Mouse (Mus musculus) limb, embryonic 11.5 days (tissue): ENCODE measurements around the gene 9530003J23Rik. TPM values are rescaled to one million over a fixed set of nuclear protein-coding genes. Genes with fewer than 3 reads are reported as not detected.

Experiments used
- ATAC-seq: fragments of 200-750 bp; cut with Nextera tagmentation; 2 replicates; pipeline ENCODE4 v1.8.0; 2017; ENCODE audit warnings: low read depth; ENCODE audit not compliant: insufficient number of reproducible peaks, low FRiP score, low TSS enrichment
- DNase-seq: peaks from one replicate; pipeline ENCODE4 v3.0.0-alpha.2; 2015; ENCODE audit warnings: low spot score
- H3K27ac ChIP-seq: fragments of 300-500 bp; sonication (generic); replicated peaks from 2 replicates; pipeline ENCODE4 v1.5.1; 2014; ENCODE audit warnings: low read depth, mild to moderate bottlenecking, low read length
- H3K27me3 ChIP-seq: fragments of 300-500 bp; sonication (generic); 2 replicates; pipeline ENCODE4 v1.6.1; 2014; ENCODE audit warnings: mild to moderate bottlenecking, low read length, mixed read lengths; ENCODE audit not compliant: control insufficient read depth, insufficient read depth
- H3K36me3 ChIP-seq: fragments of 300-500 bp; sonication (generic); 2 replicates; pipeline ENCODE4 v1.6.1; 2014; ENCODE audit warnings: mild to moderate bottlenecking, low read length, moderate library complexity, mixed read lengths; ENCODE audit not compliant: control insufficient read depth, insufficient read depth
- H3K4me1 ChIP-seq: fragments of 300-500 bp; sonication (generic); 2 replicates; pipeline ENCODE4 v1.6.1; 2014; ENCODE audit warnings: low read length, mixed read lengths; ENCODE audit not compliant: control insufficient read depth, insufficient read depth
- H3K4me2 ChIP-seq: fragments of 300-500 bp; sonication (generic); 2 replicates; pipeline ENCODE4 v1.6.1; 2014; ENCODE audit warnings: low read depth, mild to moderate bottlenecking, moderate library complexity; ENCODE audit not compliant: severe bottlenecking
- H3K4me3 ChIP-seq: fragments of 300-500 bp; sonication (generic); 2 replicates; pipeline ENCODE4 v1.5.1; 2014; ENCODE audit warnings: low read depth, low read length
- H3K9ac ChIP-seq: fragments of 300-500 bp; sonication (generic); 2 replicates; pipeline ENCODE4 v1.6.1; 2014; ENCODE audit warnings: mild to moderate bottlenecking, low read length
- H3K9me3 ChIP-seq: fragments of 300-500 bp; sonication (generic); 2 replicates; pipeline ENCODE4 v1.6.1; 2016; ENCODE audit warnings: low read length; ENCODE audit not compliant: control insufficient read depth
- WGBS: fragments of 180-500 bp; shearing (Covaris S2); extraction: QIAGEN DNeasy Blood & Tissue Kit; methylation state at CpG from one replicate; pipeline ENCODE4 v1.1.7; 2014; 5-methylcytosine and 5-hydroxymethylcytosine counted together
- polyA plus RNA-seq: library from polyadenylated mRNA; unstranded; fragments of >200 nt; fragmentation: Nextera tagmentation; extraction: Ambion mirVana; gene quantifications from 2 replicates; pipeline ENCODE4 v1.2.1, GENCODE M21; 2014

9530003J23Rik gene
- polyA plus RNA-seq, 1 experiment from 2014 or later: 0.23 TPM

DNA sequence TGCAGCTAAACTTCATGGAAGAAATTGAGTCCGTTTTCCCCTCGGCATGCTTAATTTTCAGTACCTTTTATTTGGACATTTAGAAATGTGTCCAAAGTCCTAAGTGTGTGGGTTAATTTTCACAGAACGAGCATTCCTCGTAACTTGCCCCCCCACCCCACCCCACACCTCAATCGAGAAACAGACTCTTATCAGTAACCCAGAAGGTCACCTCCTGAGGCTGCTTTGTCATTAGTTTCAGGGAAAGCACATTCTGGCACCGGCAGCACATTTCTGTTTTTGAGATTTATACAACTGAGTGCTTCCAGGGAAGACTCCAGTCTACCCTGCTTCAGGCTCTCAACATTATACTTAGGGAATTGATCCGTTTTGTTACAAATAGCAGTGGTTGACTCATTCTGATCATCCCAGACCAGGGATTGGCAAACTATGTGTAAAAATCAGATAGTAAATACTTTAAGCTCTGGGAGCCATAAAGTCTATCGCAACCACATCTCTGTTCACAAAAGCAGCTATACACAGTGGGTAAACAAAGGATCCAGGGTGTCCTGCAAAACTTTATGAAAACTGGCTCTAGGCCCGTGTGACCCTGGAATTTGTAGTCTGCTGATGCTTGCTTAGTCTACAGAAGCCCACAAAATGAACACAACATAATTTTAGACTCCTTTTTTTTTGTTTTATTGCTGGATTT, 53.0 kb downstream of the 9530003J23Rik start:
- ATAC-seq: no peak
- 75% methylated on average over 9 of the region's 9 CpGs for WGBS
- Histone ChIP-seq H3K4me2 (no peak overlapping the region), H3K9ac (no peak overlapping the region), H3K27me3 (no peaks in the 10 kb centered on the region), H3K27ac (no peak overlapping the region), H3K9me3 (no peaks in the 10 kb centered on the region), H3K36me3 (no peaks in the 10 kb centered on the region), H3K4me3 (no peak overlapping the region), H3K4me1 (no peaks in the 10 kb centered on the region)
- DNase-seq: no peak

Other genes starting within 250 kb of the 9530003J23Rik start
- 0.11 TPM in 1 of 2 replicates, not detected in the other for gene Lrrc10, start 193.4 kb downstream of the 9530003J23Rik start, polyA plus RNA-seq
- 360 and 362 TPM in 2 replicates for gene Cct2, start 174.9 kb downstream of the 9530003J23Rik start, polyA plus RNA-seq
- 24.9 and 27.9 TPM in 2 replicates for gene Frs2, start 90.2 kb downstream of the 9530003J23Rik start, polyA plus RNA-seq
- 131 TPM in 2 replicates for gene Yeats4, start 14.2 kb downstream of the 9530003J23Rik start, polyA plus RNA-seq
- 10.0 and 11.7 TPM in 2 replicates for gene Lyz2, start 43.6 kb upstream of the 9530003J23Rik start, polyA plus RNA-seq
- gene Lyz1, start 54.2 kb upstream of the 9530003J23Rik start, polyA plus RNA-seq: not detected in 2 replicates
- gene Cpsf6, start 141.3 kb upstream of the 9530003J23Rik start, polyA plus RNA-seq: 225 and 251 TPM in 2 replicates